Mouse (Mus musculus): ENCODE results near the gene Stard9. TPM values are rescaled to one million over a fixed set of nuclear protein-coding genes. Genes with fewer than 3 reads are reported as not detected.
A peak's percentile ranks its signal among the peaks of the same experiment; 100 is the strongest.

The Stard9 gene
- polyA plus RNA-seq, 1 experiment from 2014 or later, result 4.4 TPM

DNA sequence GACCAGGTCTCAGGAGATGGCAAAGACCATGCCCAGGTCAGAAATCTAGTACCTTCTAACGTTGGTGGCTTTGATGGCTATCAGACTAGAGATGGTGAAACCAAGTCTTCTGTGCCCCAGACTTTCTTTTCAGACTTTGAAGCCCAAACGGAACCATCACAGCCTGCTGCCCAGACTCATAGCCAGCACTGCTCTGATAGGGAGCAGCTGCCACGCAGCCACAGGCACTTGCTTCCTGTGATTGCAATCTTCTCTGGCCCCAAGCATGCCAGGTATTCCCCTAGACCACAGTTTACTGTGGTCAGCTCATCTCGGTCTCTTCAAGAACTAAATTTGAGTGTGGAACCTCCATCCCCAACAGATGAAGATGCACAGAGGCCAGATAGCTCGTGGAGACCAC, 73.8 kb downstream of the Stard9 start:
- Histone ChIP-seq H3K4me3 (ENCODE audit: low read depth, low read length) (no peak overlapping the region), H3K27me3 (ENCODE audit: control insufficient read depth, insufficient read depth, low read length) (no peaks in the 10 kb centered on the region), H3K9me3 (replicated peaks; ENCODE audit: control insufficient read depth, low read length) (no peaks in the 10 kb centered on the region), H3K4me2 (no peak overlapping the region), H3K4me1 (ENCODE audit: control insufficient read depth, insufficient read depth, low read length) (no peaks in the 10 kb centered on the region), H3K9ac (ENCODE audit: low read depth, low read length) (no peak overlapping the region), H3K27ac (ENCODE audit: low read depth, low read length) (no peak overlapping the region), H3K36me3 (ENCODE audit: control insufficient read depth, insufficient read depth, low read length) (no peaks in the 10 kb centered on the region; the same call in 1 of the 2 replicates)
- ATAC-seq (replicated peaks; ENCODE audit: insufficient number of reproducible peaks, low FRiP score, low TSS enrichment), result no peak
- WGBS (ENCODE audit: insufficient replicate concordance), result 62% methylated on average over 5 of the region's 5 CpGs

DNA sequence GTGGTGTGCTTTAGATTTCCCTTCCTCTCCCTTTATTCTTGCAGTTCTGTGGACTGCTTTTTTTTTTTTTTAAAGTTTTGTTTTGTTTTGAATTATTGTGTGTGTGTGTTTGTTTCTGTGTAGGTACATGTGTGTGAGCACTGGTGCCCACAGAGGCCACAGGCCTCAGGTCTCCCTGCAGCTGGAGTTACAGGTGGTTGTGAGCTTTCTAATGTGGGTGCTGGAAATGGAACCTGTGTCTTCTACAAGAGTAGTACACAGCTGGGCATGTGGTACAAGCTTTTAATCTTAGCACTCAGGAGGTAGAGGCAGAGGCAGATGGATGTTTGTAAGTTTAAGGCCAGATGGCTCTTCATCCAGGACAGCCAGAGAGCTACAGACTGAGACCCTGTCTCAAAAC, 78.1 kb downstream of the Stard9 start:
- Histone ChIP-seq H3K9me3 (replicated peaks; ENCODE audit: control insufficient read depth, low read length) (no peaks in the 10 kb centered on the region), H3K4me2 (no peak overlapping the region)

DNA sequence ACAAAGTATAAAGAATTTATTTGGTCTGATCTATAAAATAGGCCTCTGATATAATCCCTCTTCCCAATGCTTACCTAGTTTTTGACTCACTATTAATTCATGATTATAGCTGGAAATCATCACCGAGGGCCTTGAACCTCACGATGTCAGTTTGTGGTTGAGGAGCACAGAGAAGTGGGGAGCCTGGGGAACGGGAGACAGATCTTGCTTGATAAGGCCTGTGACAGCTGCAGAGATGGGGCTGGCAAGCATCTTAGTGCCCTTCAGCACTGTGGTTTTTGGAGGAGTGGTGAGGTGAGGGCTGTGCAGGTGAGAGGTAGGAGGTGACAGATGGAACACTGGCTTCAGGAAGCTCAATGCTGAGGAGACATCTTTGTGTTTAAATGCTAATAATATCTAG, 81.2 kb downstream of the Stard9 start:
- no peak for ATAC-seq (replicated peaks; ENCODE audit: insufficient number of reproducible peaks, low FRiP score, low TSS enrichment)
- WGBS (ENCODE audit: insufficient replicate concordance), result 69% methylated on average over 3 of the region's 3 CpGs

More for the DNA sequence above, 78.1 kb downstream of the Stard9 start:
- Histone ChIP-seq H3K27me3 (ENCODE audit: control insufficient read depth, insufficient read depth, low read length) (no peaks in the 10 kb centered on the region), H3K9ac (ENCODE audit: low read depth, low read length) (no peak overlapping the region), H3K27ac (ENCODE audit: low read depth, low read length) (no peak overlapping the region), H3K36me3 (ENCODE audit: control insufficient read depth, insufficient read depth, low read length) (no peaks in the 10 kb centered on the region), H3K4me1 (ENCODE audit: control insufficient read depth, insufficient read depth, low read length) (no peaks in the 10 kb centered on the region), H3K4me3 (ENCODE audit: low read depth, low read length) (no peak overlapping the region)
- no peak for ATAC-seq (replicated peaks; ENCODE audit: insufficient number of reproducible peaks, low FRiP score, low TSS enrichment)

DNA sequence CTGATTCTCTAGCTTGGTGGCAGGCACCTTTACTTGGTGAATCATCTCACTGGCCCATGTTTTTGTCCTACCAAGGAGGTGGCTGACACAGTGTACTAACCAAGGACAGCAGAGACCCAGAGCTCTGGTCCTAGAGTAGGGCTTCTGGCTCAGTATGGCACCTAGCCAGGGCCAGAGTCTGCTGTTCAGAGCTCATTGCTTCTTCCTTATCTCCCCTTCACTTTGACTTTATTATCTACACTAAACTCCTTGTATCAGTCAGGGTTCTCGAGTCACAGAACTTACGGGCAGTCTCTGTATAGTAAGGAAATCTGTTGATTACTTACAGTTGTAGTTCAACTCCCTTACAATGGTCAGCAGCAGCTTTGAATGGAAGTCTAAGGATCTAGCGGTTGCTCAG, 82.0 kb downstream of the Stard9 start:
- no peak overlapping the region for H3K4me3 ChIP-seq (ENCODE audit: low read depth, low read length)
- no peak overlapping the region for H3K4me2 ChIP-seq
- H3K4me1 ChIP-seq (ENCODE audit: control insufficient read depth, insufficient read depth, low read length), result no peaks in the 10 kb centered on the region
- peaks cover 24% of the 10 kb centered on the region for H3K36me3 ChIP-seq (ENCODE audit: control insufficient read depth, insufficient read depth, low read length)
- H3K9me3 ChIP-seq (replicated peaks; ENCODE audit: control insufficient read depth, low read length), result no peaks in the 10 kb centered on the region
- 62% methylated on average over 3 of the region's 3 CpGs for WGBS (ENCODE audit: insufficient replicate concordance)
- H3K27me3 ChIP-seq (ENCODE audit: control insufficient read depth, insufficient read depth, low read length), result no peaks in the 10 kb centered on the region
- ATAC-seq (replicated peaks; ENCODE audit: insufficient number of reproducible peaks, low FRiP score, low TSS enrichment), result no peak
- H3K27ac ChIP-seq (ENCODE audit: low read depth, low read length), result no peak overlapping the region
- H3K9ac ChIP-seq (ENCODE audit: low read depth, low read length), result no peak overlapping the region

More for the DNA sequence above, 81.2 kb downstream of the Stard9 start:
- Histone ChIP-seq H3K36me3 (ENCODE audit: control insufficient read depth, insufficient read depth, low read length) (peaks cover 20% of the 10 kb centered on the region), H3K27ac (ENCODE audit: low read depth, low read length) (no peak overlapping the region), H3K9me3 (replicated peaks; ENCODE audit: control insufficient read depth, low read length) (no peaks in the 10 kb centered on the region), H3K4me2 (no peak overlapping the region), H3K4me3 (ENCODE audit: low read depth, low read length) (no peak overlapping the region), H3K4me1 (ENCODE audit: control insufficient read depth, insufficient read depth, low read length) (no peaks in the 10 kb centered on the region), H3K9ac (ENCODE audit: low read depth, low read length) (no peak overlapping the region), H3K27me3 (ENCODE audit: control insufficient read depth, insufficient read depth, low read length) (no peaks in the 10 kb centered on the region)

DNA sequence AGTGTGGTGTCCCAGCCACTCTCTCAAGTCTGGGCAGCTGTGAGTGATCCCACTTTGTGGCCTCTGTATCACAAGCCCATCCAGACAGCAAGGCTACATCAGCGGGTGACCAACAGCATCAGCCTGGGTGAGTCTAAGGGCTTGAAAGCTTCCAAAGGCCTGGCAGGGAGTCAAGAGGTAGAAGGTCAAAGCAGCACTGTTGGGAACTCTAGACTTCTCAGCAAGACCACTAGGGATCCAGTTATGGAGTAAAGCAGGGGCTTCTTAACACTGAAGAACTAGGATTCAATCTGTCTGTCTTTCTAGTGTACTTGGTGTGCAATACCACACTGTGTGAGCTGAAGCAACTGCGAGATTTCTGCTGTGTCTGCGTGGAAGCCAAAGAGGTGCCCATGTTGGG, 84.5 kb downstream of the Stard9 start:
- Histone ChIP-seq H3K9me3 (replicated peaks; ENCODE audit: control insufficient read depth, low read length) (no peaks in the 10 kb centered on the region), H3K9ac (ENCODE audit: low read depth, low read length) (no peak overlapping the region), H3K27me3 (ENCODE audit: control insufficient read depth, insufficient read depth, low read length) (no peaks in the 10 kb centered on the region), H3K27ac (ENCODE audit: low read depth, low read length) (no peak overlapping the region), H3K4me2 (no peak overlapping the region), H3K4me3 (ENCODE audit: low read depth, low read length) (no peak overlapping the region), H3K4me1 (ENCODE audit: control insufficient read depth, insufficient read depth, low read length) (no peaks in the 10 kb centered on the region), H3K36me3 (ENCODE audit: control insufficient read depth, insufficient read depth, low read length) (peaks cover 37% of the 10 kb centered on the region)
- no peak for ATAC-seq (replicated peaks; ENCODE audit: insufficient number of reproducible peaks, low FRiP score, low TSS enrichment)
- 92% methylated on average over 3 of the region's 3 CpGs for WGBS (ENCODE audit: insufficient replicate concordance)

DNA sequence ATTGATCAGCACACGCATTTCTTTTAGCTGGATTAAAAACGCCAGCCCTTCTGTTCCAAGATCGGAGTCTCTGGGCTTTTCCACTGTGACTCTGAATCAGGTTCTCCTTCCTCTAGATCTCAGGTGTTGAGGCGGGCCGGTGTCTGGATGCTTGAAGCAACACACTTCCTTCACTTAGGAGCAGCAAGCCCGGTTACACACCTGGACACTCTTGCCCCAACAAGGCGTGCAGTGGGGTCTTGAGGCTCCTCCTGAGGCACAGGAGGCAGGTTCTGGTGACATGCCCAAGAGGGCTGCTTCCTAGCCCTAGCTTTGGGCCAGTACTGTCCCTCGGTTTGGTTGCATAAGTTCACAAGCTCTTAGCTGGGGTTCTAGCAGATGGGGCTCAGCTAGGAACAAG, 89.6 kb downstream of the Stard9 start:
- no peak for ATAC-seq (replicated peaks; ENCODE audit: insufficient number of reproducible peaks, low FRiP score, low TSS enrichment)
- WGBS (ENCODE audit: insufficient replicate concordance), result 93% methylated on average over 8 of the region's 8 CpGs
- Histone ChIP-seq H3K4me3 (ENCODE audit: low read depth, low read length) (no peak overlapping the region), H3K27me3 (ENCODE audit: control insufficient read depth, insufficient read depth, low read length) (no peaks in the 10 kb centered on the region), H3K4me2 (no peak overlapping the region), H3K27ac (ENCODE audit: low read depth, low read length) (no peak overlapping the region), H3K9ac (ENCODE audit: low read depth, low read length) (no peak overlapping the region), H3K36me3 (ENCODE audit: control insufficient read depth, insufficient read depth, low read length) (peaks cover 61% of the 10 kb centered on the region), H3K9me3 (replicated peaks; ENCODE audit: control insufficient read depth, low read length) (no peaks in the 10 kb centered on the region), H3K4me1 (ENCODE audit: control insufficient read depth, insufficient read depth, low read length) (peaks cover 6% of the 10 kb centered on the region; the same call in 1 of the 2 replicates)

DNA sequence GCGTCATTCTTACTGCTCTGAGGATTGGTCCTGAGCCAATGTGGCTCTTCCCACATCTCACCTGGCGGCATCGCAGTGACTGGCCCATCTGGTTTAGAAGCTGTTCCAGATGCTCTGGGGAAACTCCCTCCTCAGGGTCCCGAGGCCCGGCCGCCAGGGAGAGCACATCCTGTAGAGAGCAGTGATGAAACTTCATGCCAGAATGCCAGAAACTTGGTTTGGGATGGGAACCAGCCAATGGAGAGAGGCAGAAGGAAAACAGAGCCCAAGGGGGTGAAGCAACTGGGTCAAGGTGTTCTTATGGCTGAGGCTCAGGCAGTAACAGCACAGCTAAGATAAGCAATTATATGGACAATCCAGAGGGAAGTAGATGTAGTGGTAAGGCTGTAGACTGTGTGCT, 91.9 kb downstream of the Stard9 start:
- Histone ChIP-seq H3K27me3 (ENCODE audit: control insufficient read depth, insufficient read depth, low read length) (no peaks in the 10 kb centered on the region), H3K9ac (ENCODE audit: low read depth, low read length) (no peak overlapping the region), H3K4me1 (ENCODE audit: control insufficient read depth, insufficient read depth, low read length) (peaks cover 8% of the 10 kb centered on the region), H3K36me3 (ENCODE audit: control insufficient read depth, insufficient read depth, low read length) (peaks cover 62% of the 10 kb centered on the region), H3K4me2 (no peak overlapping the region), H3K4me3 (ENCODE audit: low read depth, low read length) (no peak overlapping the region), H3K9me3 (replicated peaks; ENCODE audit: control insufficient read depth, low read length) (no peaks in the 10 kb centered on the region), H3K27ac (ENCODE audit: low read depth, low read length) (no peak overlapping the region)
- 87% methylated on average over 6 of the region's 6 CpGs for WGBS (ENCODE audit: insufficient replicate concordance)
- no peak for ATAC-seq (replicated peaks; ENCODE audit: insufficient number of reproducible peaks, low FRiP score, low TSS enrichment)

DNA sequence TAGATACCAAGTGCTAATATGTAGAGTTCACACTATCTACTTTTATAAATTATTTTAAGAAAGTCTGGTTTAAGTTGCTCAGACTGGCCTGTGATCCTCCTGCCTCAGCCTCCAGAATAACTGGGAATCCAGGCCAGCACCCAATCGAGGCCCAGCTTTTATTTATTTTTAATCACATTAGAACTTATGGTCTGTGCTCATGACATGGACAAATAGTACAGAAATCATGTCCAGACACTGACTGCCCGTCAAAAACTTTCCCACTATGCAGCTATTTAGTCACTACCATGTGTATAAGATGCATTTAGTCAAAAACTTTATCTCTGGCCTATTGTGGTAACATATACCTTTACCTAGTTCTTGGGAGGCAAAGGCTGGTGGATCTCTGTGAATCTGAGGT, 93.0 kb downstream of the Stard9 start:
- peaks cover 8% of the 10 kb centered on the region for H3K4me1 ChIP-seq (ENCODE audit: control insufficient read depth, insufficient read depth, low read length)
- H3K4me2 ChIP-seq, result no peak overlapping the region
- H3K4me3 ChIP-seq (ENCODE audit: low read depth, low read length), result no peak overlapping the region
- ATAC-seq (replicated peaks; ENCODE audit: insufficient number of reproducible peaks, low FRiP score, low TSS enrichment), result no peak
- H3K27me3 ChIP-seq (ENCODE audit: control insufficient read depth, insufficient read depth, low read length), result no peaks in the 10 kb centered on the region
- no peak overlapping the region for H3K27ac ChIP-seq (ENCODE audit: low read depth, low read length)
- H3K9me3 ChIP-seq (replicated peaks; ENCODE audit: control insufficient read depth, low read length), result no peaks in the 10 kb centered on the region
- peaks cover 64% of the 10 kb centered on the region for H3K36me3 ChIP-seq (ENCODE audit: control insufficient read depth, insufficient read depth, low read length)
- WGBS (ENCODE audit: insufficient replicate concordance), result 81% methylated on average over 2 of the region's 2 CpGs
- H3K9ac ChIP-seq (ENCODE audit: low read depth, low read length), result no peak overlapping the region

DNA sequence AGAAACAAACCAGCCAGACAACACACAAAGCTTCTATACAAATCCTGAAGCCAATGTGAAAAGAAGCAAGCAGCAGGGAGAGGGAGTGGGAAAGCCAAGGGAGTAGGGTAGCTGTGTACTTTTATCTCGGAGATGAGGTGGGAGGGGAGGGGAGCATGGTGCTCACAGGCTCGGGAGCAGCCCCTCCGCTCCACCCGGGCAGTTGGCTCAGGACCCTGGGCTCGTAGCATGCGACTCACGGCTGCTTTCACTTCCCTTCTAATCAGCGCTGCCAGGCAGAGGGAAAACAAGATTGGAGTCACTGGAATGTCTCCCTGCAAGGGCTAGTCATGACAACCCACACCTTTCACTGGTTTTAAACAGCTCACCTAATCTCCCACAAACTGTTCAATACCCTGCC, 93.6 kb downstream of the Stard9 start:
- Histone ChIP-seq H3K27ac (ENCODE audit: low read depth, low read length) (0 out of 2 replicates have a peak overlapping the region, but pooled peaks have one; percentile 41), H3K4me1 (ENCODE audit: control insufficient read depth, insufficient read depth, low read length) (peaks cover 8% of the 10 kb centered on the region), H3K4me2 (no peak overlapping the region), H3K9me3 (replicated peaks; ENCODE audit: control insufficient read depth, low read length) (no peaks in the 10 kb centered on the region), H3K27me3 (ENCODE audit: control insufficient read depth, insufficient read depth, low read length) (no peaks in the 10 kb centered on the region), H3K4me3 (ENCODE audit: low read depth, low read length) (no peak overlapping the region), H3K9ac (ENCODE audit: low read depth, low read length) (no peak overlapping the region), H3K36me3 (ENCODE audit: control insufficient read depth, insufficient read depth, low read length) (peaks cover 68% of the 10 kb centered on the region)
- no peak for ATAC-seq (replicated peaks; ENCODE audit: insufficient number of reproducible peaks, low FRiP score, low TSS enrichment)
- 44% methylated on average over 8 of the region's 8 CpGs for WGBS (ENCODE audit: insufficient replicate concordance)

Data from heart, embryonic 11.5 days (tissue).